8 mouse cellular contexts compared by ENCODE assay signal in genomic region chr3:95995802-95996428, GRCm38 (mm10). TPM values are rescaled to one million over a fixed set of nuclear protein-coding genes. Genes with fewer than 3 reads are reported as not detected.
DNase-seq lines count a peak whose midpoint lies in the region; ATAC-seq and TF ChIP-seq lines count a peak whose summit lies in the region.

Plekho1 (minus strand) TSS chr3:95996001.

- H3K36me3 ChIP-seq in embryonic facial prominence, embryonic 12.5 days = peaks cover 21% of the 10 kb centered on the region
- no peaks in the 10 kb centered on the region for H3K36me3 ChIP-seq in kidney, adult 2 months (ENCODE audit: control insufficient read depth, insufficient read depth, low read length)
- 0 out of 2 replicates have a peak, but pooled peaks cover 3% of the 10 kb centered on the region for H3K36me3 ChIP-seq in liver, embryonic 11.5 days (ENCODE audit: control insufficient read depth, insufficient read depth, low read length)
- no peaks in the 10 kb centered on the region for H3K36me3 ChIP-seq in myocyte (ENCODE audit: control insufficient read depth, insufficient read depth)
- H3K36me3 ChIP-seq in stomach, postnatal 0 days (ENCODE audit: control insufficient read depth, insufficient read depth, low read length) = 0 out of 2 replicates have a peak, but pooled peaks cover 2% of the 10 kb centered on the region

- peak within 1 kb of the TSS; percentile 100 for H3K27ac ChIP-seq in embryonic facial prominence, embryonic 12.5 days
- peak within 1 kb of the TSS; percentile 90 for H3K27ac ChIP-seq in kidney, adult 2 months (ENCODE audit: insufficient read depth, low read depth, low read length)
- peak within 1 kb of the TSS; percentile 94 for H3K27ac ChIP-seq in liver, embryonic 11.5 days (ENCODE audit: low read depth, low read length)
- peak within 1 kb of the TSS; percentile 96 for H3K27ac ChIP-seq in stomach, postnatal 0 days (replicated peaks)

- peaks cover 26% of the 10 kb centered on the region for H3K79me2 ChIP-seq in myocyte (ENCODE audit: control insufficient read depth, insufficient read depth)

- H3K9me3 ChIP-seq in embryonic facial prominence, embryonic 12.5 days = no peaks in the 10 kb centered on the region
- H3K9me3 ChIP-seq in liver, embryonic 11.5 days (ENCODE audit: control insufficient read depth, low read length) = no peaks in the 10 kb centered on the region
- H3K9me3 ChIP-seq in stomach, postnatal 0 days (ENCODE audit: control insufficient read depth, low read length) = no peaks in the 10 kb centered on the region

- H3K27me3 ChIP-seq in embryonic facial prominence, embryonic 12.5 days = no peaks in the 10 kb centered on the region
- H3K27me3 ChIP-seq in kidney, adult 2 months (replicated peaks; ENCODE audit: control insufficient read depth, insufficient read depth, low read length) = no peaks in the 10 kb centered on the region
- H3K27me3 ChIP-seq in liver, embryonic 11.5 days (replicated peaks; ENCODE audit: control insufficient read depth, insufficient read depth, low read length) = no peaks in the 10 kb centered on the region; the same call in 1 of the 2 replicates
- no peaks in the 10 kb centered on the region for H3K27me3 ChIP-seq in myocyte (ENCODE audit: control insufficient read depth, insufficient read depth, insufficient read length)
- no peaks in the 10 kb centered on the region for H3K27me3 ChIP-seq in stomach, postnatal 0 days (ENCODE audit: control insufficient read depth, insufficient read depth, low read length)

- TF ChIP-seq EP300 in stomach, postnatal 0 days (optimal IDR thresholded peaks at IDR 0.05) = no peak

- peak within 1 kb of the TSS; percentile 89 for H3ac ChIP-seq in myocyte (ENCODE audit: control insufficient read depth, insufficient read length)

- TF ChIP-seq POLR2A in kidney, adult 2 months (IDR thresholded peaks at IDR 0.05; ENCODE audit: low read depth, low read length) = no peak
- peak; percentile 72 for TF ChIP-seq POLR2A in myocyte (IDR thresholded peaks at IDR 0.05; ENCODE audit: insufficient read length, low read depth)

- H3K4me1 ChIP-seq in embryonic facial prominence, embryonic 12.5 days = peaks cover 38% of the 10 kb centered on the region
- H3K4me1 ChIP-seq in kidney, adult 2 months (ENCODE audit: control insufficient read depth, insufficient read depth, low read length) = 0 out of 2 replicates have a peak, but pooled peaks cover 2% of the 10 kb centered on the region
- H3K4me1 ChIP-seq in liver, embryonic 11.5 days (replicated peaks; ENCODE audit: control insufficient read depth, insufficient read depth, low read length) = peaks cover 56% of the 10 kb centered on the region
- H3K4me1 ChIP-seq in stomach, postnatal 0 days (replicated peaks; ENCODE audit: control insufficient read depth, insufficient read depth) = peaks cover 4% of the 10 kb centered on the region

- ATAC-seq in embryonic facial prominence, embryonic 12.5 days (ENCODE audit: insufficient number of reproducible peaks, insufficient read depth, low FRiP score, low TSS enrichment) = peak; percentile 36; the same call in 1 of the 2 replicates
- ATAC-seq in liver, embryonic 11.5 days (replicated peaks; ENCODE audit: low FRiP score) = peak; percentile 25
- ATAC-seq in stomach, postnatal 0 days (ENCODE audit: low FRiP score, low TSS enrichment) = peak; percentile 53; the same call in 1 of the 2 replicates

- TF ChIP-seq CTCF in kidney, adult 2 months (conservative IDR thresholded peaks at IDR 0.05; ENCODE audit: insufficient read depth, insufficient read length, low read depth, low read length) = no peak
- peak; percentile 40 for TF ChIP-seq CTCF in stomach, postnatal 0 days (IDR thresholded peaks at IDR 0.05; ENCODE audit: low read depth)

- peak; percentile 71 for DNase-seq in 3134 (ENCODE audit: extremely low read depth, insufficient read length, low spot score)
- DNase-seq in adrenal gland, adult (ENCODE audit: inconsistent age in 2 of 2, low spot score in 1 of 2) = peak; percentile 72 to 87
- no peak for DNase-seq in heart, adult 8-10 months (ENCODE audit: low spot score)
- peak; percentile 69 for DNase-seq in kidney, adult 2 months
- peak; percentile 70 for DNase-seq in liver, embryonic 11.5 days (ENCODE audit: low spot score)
- peak; percentile 46 for DNase-seq in stomach, postnatal 0 days (ENCODE audit: low spot score)

- WGBS in embryonic facial prominence, embryonic 12.5 days = under 1% methylated on average over 75 of the region's 84 CpGs
- under 1% methylated on average over 57 of the region's 84 CpGs for WGBS in kidney, adult 2 months
- WGBS in liver, embryonic 11.5 days = under 1% methylated on average over 82 of the region's 84 CpGs
- WGBS in stomach, postnatal 0 days = 1% methylated on average over 61 of the region's 84 CpGs

- H3K4me3 ChIP-seq in embryonic facial prominence, embryonic 12.5 days = peak within 1 kb of the TSS; percentile 76
- peak within 1 kb of the TSS; percentile 48 for H3K4me3 ChIP-seq in kidney, adult 2 months (ENCODE audit: insufficient read depth, low read depth, low read length)
- peak within 1 kb of the TSS; percentile 80 for H3K4me3 ChIP-seq in liver, embryonic 11.5 days (ENCODE audit: low read depth, low read length)
- peak within 1 kb of the TSS; percentile 65 for H3K4me3 ChIP-seq in myocyte
- H3K4me3 ChIP-seq in stomach, postnatal 0 days (ENCODE audit: low read depth, low read length) = peak within 1 kb of the TSS; percentile 66

- peak within 1 kb of the TSS; percentile 99 for H3K9ac ChIP-seq in embryonic facial prominence, embryonic 12.5 days
- peak within 1 kb of the TSS; percentile 85 for H3K9ac ChIP-seq in liver, embryonic 11.5 days (ENCODE audit: low read depth, low read length)
- H3K9ac ChIP-seq in stomach, postnatal 0 days (ENCODE audit: low read length) = peak within 1 kb of the TSS; percentile 89

- peak within 1 kb of the TSS; percentile 86 for H3K4me2 ChIP-seq in embryonic facial prominence, embryonic 12.5 days (replicated peaks)
- peak within 1 kb of the TSS; percentile 96 for H3K4me2 ChIP-seq in liver, embryonic 11.5 days
- peak within 1 kb of the TSS; percentile 95 for H3K4me2 ChIP-seq in myocyte (ENCODE audit: low read depth)
- peak within 1 kb of the TSS; percentile 80 for H3K4me2 ChIP-seq in stomach, postnatal 0 days (replicated peaks; ENCODE audit: low read depth)

TF ChIP-seq in myocyte, 11 proteins besides CTCF, POLR2A, EP300 and RAD21:
- no peak for TF ChIP-seq MYOD1 (IDR thresholded peaks at IDR 0.05; ENCODE audit: control insufficient read depth in 1 of 3, insufficient read length in 2 of 3, low read depth in 2 of 3)
- TF ChIP-seq POLR2AphosphoS2 (IDR thresholded peaks at IDR 0.05; ENCODE audit: insufficient read length, low read depth) = no peak
- no peak for TF ChIP-seq TCF3 (IDR thresholded peaks at IDR 0.05; ENCODE audit: insufficient read length, low read depth)
- no peak for TF ChIP-seq REST (IDR thresholded peaks at IDR 0.05; ENCODE audit: insufficient read depth, insufficient read length)
- TF ChIP-seq TCF12 (IDR thresholded peaks at IDR 0.05; ENCODE audit: insufficient read depth, poor library complexity, severe bottlenecking) = no peak
- TF ChIP-seq MYOG (IDR thresholded peaks at IDR 0.05; ENCODE audit: control insufficient read depth in 1 of 3, insufficient read depth in 1 of 3, insufficient read length in 2 of 3, low read depth in 2 of 3) = peak in 1 of 3 experiments; percentile 13
TF ChIP-seq in myocyte: peak in this region for 1.

RNA-seq across cellular contexts. Expression of gene Plekho1, which starts in this region (rescaled TPM):
- polyA plus RNA-seq in embryonic facial prominence, embryonic 12.5 days (2016; fragmentation: Nextera tagmentation; extraction: Ambion mirVana) = 71.9 and 85.9 TPM in 2 replicates
- 10 to 100 TPM; 55.7 to 68.3 (median 61.1) TPM for total RNA-seq in heart, adult 8-10 months (2022)
- polyA plus RNA-seq in kidney, adult 2 months (2012; rRNA removed) = 32.4 and 33.2 TPM in 2 replicates
- 21.6 and 22.9 TPM in 2 replicates for polyA plus RNA-seq in liver, embryonic 11.5 days (2014; fragmentation: Nextera tagmentation; extraction: Ambion mirVana)
- 107 TPM for polyA plus RNA-seq in myocyte (2012; fragmentation: generic; extraction: Trizol)
- 26.1 and 30.6 TPM in 2 replicates for polyA plus RNA-seq in stomach, postnatal 0 days (2015; fragmentation: Nextera tagmentation; extraction: Ambion mirVana)
